Mouse (Mus musculus) lung, adult 2 months (tissue): ENCODE results near the gene Rnf43. TPM values are rescaled to one million over a fixed set of nuclear protein-coding genes. Genes with fewer than 3 reads are reported as not detected.

ENCODE experiments used
- DNase-seq: peaks from one replicate; pipeline ENCODE4 v3.0.0; 2022
- H3K4me1 ChIP-seq: fragments of 200-500 bp; 2 replicates; pipeline ENCODE4 v1.6.1; 2011; ENCODE audit warnings: low read length; ENCODE audit not compliant: control insufficient read depth, insufficient read depth
- H3K4me3 ChIP-seq: fragments of 200-500 bp; replicated peaks from 2 replicates; pipeline ENCODE3; 2011; ENCODE audit warnings: low read depth, mild to moderate bottlenecking, control low read depth, low read length; ENCODE audit errors: extremely low read depth
- CTCF ChIP-seq: fragments of 200-500 bp; IDR thresholded peaks from 2 replicates; pipeline ENCODE4 v1.5.1; 2011; ENCODE audit warnings: mild to moderate bottlenecking, low read length, control low read depth; ENCODE audit not compliant: insufficient read depth
- POLR2A ChIP-seq: fragments of 200-500 bp; IDR thresholded peaks from 2 replicates; pipeline ENCODE4 v1.6.1; 2011; ENCODE audit warnings: low read depth, mild to moderate bottlenecking, control low read depth, low read length, borderline replicate concordance; ENCODE audit errors: extremely low read depth
- WGBS: fragments of 180-500 bp; shearing (Covaris S2); methylation state at CpG from one replicate; pipeline ENCODE4 v1.1.7; 2018; 5-methylcytosine and 5-hydroxymethylcytosine counted together
- polyA plus RNA-seq: library from polyadenylated mRNA; depleted of rRNA; stranded (reverse); fragments of >200 nt; gene quantifications from 2 replicates; pipeline ENCODE4 v1.2.3, GENCODE M21; 2012

Gene Rnf43
- polyA plus RNA-seq, 1 experiment, result 12.6 TPM

GRCm38 (mm10) chr11:87703654-87704053 is 41.1 kb downstream of the Rnf43 start:
- no peak for TF ChIP-seq POLR2A
- TF ChIP-seq CTCF, result no peak
- WGBS, result 82% methylated on average over 5 of the region's 5 CpGs
- no peaks in the 10 kb centered on the region for H3K4me1 ChIP-seq
- no peak for DNase-seq
- H3K4me3 ChIP-seq, result no peak overlapping the region

- TF ChIP-seq CTCF (no peak), POLR2A (no peak)
- WGBS, result 62% methylated on average over 9 of the region's 9 CpGs
- Histone ChIP-seq H3K4me1 (no peaks in the 10 kb centered on the region), H3K4me3 (no peak overlapping the region)
- no peak for DNase-seq
These were observed 41.8 kb downstream of the Rnf43 start for GRCm38 (mm10) chr11:87704289-87704688.

- no peak for TF ChIP-seq POLR2A
- TF ChIP-seq CTCF, result no peak
- Histone ChIP-seq H3K4me3 (no peak overlapping the region), H3K4me1 (no peaks in the 10 kb centered on the region)
- WGBS, result 46% methylated on average over 8 of the region's 8 CpGs
- no peak for DNase-seq
These were observed 45.0 kb downstream of the Rnf43 start for GRCm38 (mm10) chr11:87707570-87707969.

- WGBS, result 66% methylated on average over 5 of the region's 5 CpGs
- DNase-seq, result no peak
- no peaks in the 10 kb centered on the region for H3K4me1 ChIP-seq
- no peak overlapping the region for H3K4me3 ChIP-seq
- TF ChIP-seq CTCF (no peak), POLR2A (no peak)
These were observed 46.5 kb downstream of the Rnf43 start for GRCm38 (mm10) chr11:87708979-87709378.

GRCm38 (mm10) chr11:87709513-87710261 is 47.2 kb downstream of the Rnf43 start:
- DNase-seq, result peak; percentile 77
- no peak for TF ChIP-seq CTCF
- no peak for TF ChIP-seq POLR2A
- WGBS, result 11% methylated on average over 21 of the region's 21 CpGs
- H3K4me3 ChIP-seq, result peak overlapping the region; percentile 39
- no peaks in the 10 kb centered on the region for H3K4me1 ChIP-seq

GRCm38 (mm10) chr11:87710262-87710615 is 47.7 kb downstream of the Rnf43 start:
- Histone ChIP-seq H3K4me3 (no peak overlapping the region), H3K4me1 (no peaks in the 10 kb centered on the region)
- no peak for DNase-seq
- WGBS, result 44% methylated on average over 7 of the region's 7 CpGs
- TF ChIP-seq CTCF (no peak), POLR2A (no peak)

GRCm38 (mm10) chr11:87712188-87712587 is 49.7 kb downstream of the Rnf43 start:
- TF ChIP-seq CTCF (no peak), POLR2A (no peak)
- 68% methylated on average over 4 of the region's 4 CpGs for WGBS
- DNase-seq, result no peak
- no peak overlapping the region for H3K4me3 ChIP-seq
- no peaks in the 10 kb centered on the region for H3K4me1 ChIP-seq

- H3K4me1 ChIP-seq, result no peaks in the 10 kb centered on the region
- no peak for TF ChIP-seq CTCF
- no peak for TF ChIP-seq POLR2A
- no peak overlapping the region for H3K4me3 ChIP-seq
- 82% methylated on average over 4 of the region's 4 CpGs for WGBS
- DNase-seq, result no peak
These were observed 53.5 kb downstream of the Rnf43 start for GRCm38 (mm10) chr11:87715999-87716398.

- DNase-seq, result no peak
- Histone ChIP-seq H3K4me3 (no peak overlapping the region), H3K4me1 (no peaks in the 10 kb centered on the region)
- 64% methylated on average over 7 of the region's 7 CpGs for WGBS
- TF ChIP-seq CTCF, result no peak
- TF ChIP-seq POLR2A, result no peak
These were observed 57.0 kb downstream of the Rnf43 start for GRCm38 (mm10) chr11:87719526-87719925.

- WGBS, result 61% methylated on average over 9 of the region's 9 CpGs
- Histone ChIP-seq H3K4me1 (no peaks in the 10 kb centered on the region), H3K4me3 (no peak overlapping the region)
- no peak for DNase-seq
- TF ChIP-seq CTCF, result 0 out of 2 replicates have a peak, but pooled peaks have one; percentile 6
- no peak for TF ChIP-seq POLR2A
These were observed 57.8 kb downstream of the Rnf43 start for GRCm38 (mm10) chr11:87720324-87720723.

GRCm38 (mm10) chr11:87720839-87721238 is 58.3 kb downstream of the Rnf43 start:
- no peaks in the 10 kb centered on the region for H3K4me1 ChIP-seq
- no peak overlapping the region for H3K4me3 ChIP-seq
- WGBS, result 47% methylated on average over 9 of the region's 9 CpGs
- TF ChIP-seq POLR2A, result no peak
- no peak for TF ChIP-seq CTCF
- no peak for DNase-seq
